Mouse (Mus musculus) E14TG2a.4 (cell line): Measurements from ENCODE around the gene Kdm6b.

ENCODE experiments used
- CTCF ChIP-seq: conservative IDR thresholded peaks from 2 replicates; pipeline ENCODE4 v1.5.1; 2014; ENCODE audit warnings: low read length
- NANOG ChIP-seq: IDR thresholded peaks from 2 replicates; pipeline ENCODE4 v1.6.1; 2014; ENCODE audit warnings: borderline replicate concordance, low read length, mixed read lengths
- POU5F1 ChIP-seq: IDR thresholded peaks from 2 replicates; pipeline ENCODE4 v1.6.1; 2014; ENCODE audit warnings: low read length, borderline replicate concordance

- TF ChIP-seq CTCF (no peak), POU5F1 (no peak), NANOG (no peak)
These were observed 4.2 kb upstream of the Kdm6b start for GRCm38 (mm10) chr11:69417449-69418384.
